ENCODE assay signal across 22 mouse cellular contexts in genomic region chr9:80344451-80345000, GRCm38 (mm10).
DNase-seq lines count a peak whose midpoint lies in the region; ATAC-seq and TF ChIP-seq lines count a peak whose summit lies in the region.
"Had no signal": no experiment of that assay in that cellular context is flagged by ENCODE, and none has a peak within 500 bp of the region (broad histone marks: within the 10 kb centered on the region; RNA-seq: fewer than 3 reads in every experiment).

No protein-coding gene starts in this region.

- no peak overlapping the region for H3K9ac ChIP-seq in midbrain, embryonic 16.5 days (ENCODE audit: low read depth, low read length)
- no peak overlapping the region for H3K9ac ChIP-seq in kidney, embryonic 14.5 days (ENCODE audit: low read depth, low read length)
- H3K9ac ChIP-seq: embryonic facial prominence, embryonic 13.5 days; forebrain, embryonic 12.5 days; hindbrain, embryonic 14.5 days had no signal

- TF ChIP-seq CTCF in gastrocnemius, adult 2 months (IDR thresholded peaks at IDR 0.05) = no peak

- DNase-seq in heart, adult 11 months = peak; percentile 25
- DNase-seq in heart, postnatal 10 days = no peak
- DNase-seq in naive thymus-derived CD4-positive, alpha-beta T cell, adult 2 months (ENCODE audit: low read depth) = peak; percentile 22
- DNase-seq in gastrocnemius, adult 2 months = no peak
- DNase-seq: adrenal gland, postnatal 14 days; B cell, adult 2 months; cerebellum, adult 8-10 months; cerebellum, postnatal 25 days; gastrocnemius, postnatal 25 days; heart, adult 18-20 months; heart, postnatal 14 days; kidney, adult 11 months had no signal

- no peaks in the 10 kb centered on the region for H3K27me3 ChIP-seq in midbrain, embryonic 16.5 days (ENCODE audit: control insufficient read depth, insufficient read depth, low read depth, low read length)
- H3K27me3 ChIP-seq in kidney, embryonic 14.5 days (ENCODE audit: control insufficient read depth, insufficient read depth, low read length) = no peaks in the 10 kb centered on the region
- H3K27me3 ChIP-seq: embryonic facial prominence, embryonic 13.5 days had no signal

- intact Hi-C loops in heart, postnatal 10 days (cut with DNase I) = no loop called here
- intact Hi-C loops in gastrocnemius, adult 2 months (cut with DNase I) = no loop called here

- 89% methylated on average over 6 of the region's 6 CpGs for WGBS in midbrain, embryonic 16.5 days
- WGBS in kidney, embryonic 14.5 days = 89% methylated on average over 6 of the region's 6 CpGs

- H3K4me3 ChIP-seq in midbrain, embryonic 16.5 days (ENCODE audit: low read depth, low read length) = no peak overlapping the region
- H3K4me3 ChIP-seq in gastrocnemius, adult 2 months = no peak overlapping the region
- no peak overlapping the region for H3K4me3 ChIP-seq in kidney, embryonic 14.5 days (ENCODE audit: low read length)
- H3K4me3 ChIP-seq: embryonic facial prominence, embryonic 13.5 days; forebrain, embryonic 12.5 days; heart, embryonic 10.5 days; hindbrain, embryonic 10.5 days had no signal

- ATAC-seq in common myeloid progenitor, adult 5-6 weeks (replicated peaks; ENCODE audit: low read depth, poor library complexity, severe bottlenecking) = peak; percentile 91
- ATAC-seq in inflammation-experienced regulatory T-cells, adult 6 months = peak; percentile 44
- no peak for ATAC-seq in midbrain, embryonic 16.5 days
- ATAC-seq in kidney, embryonic 14.5 days (ENCODE audit: low FRiP score, low TSS enrichment) = no peak
- ATAC-seq: forebrain, embryonic 16.5 days had no signal

- no peak overlapping the region for H3K27ac ChIP-seq in midbrain, embryonic 16.5 days (ENCODE audit: low read length)
- H3K27ac ChIP-seq in gastrocnemius, adult 2 months = no peak overlapping the region
- no peak overlapping the region for H3K27ac ChIP-seq in kidney, embryonic 14.5 days (ENCODE audit: low read depth, low read length)
- H3K27ac ChIP-seq: embryonic facial prominence, embryonic 13.5 days; forebrain, embryonic 12.5 days; heart, embryonic 10.5 days; hindbrain, embryonic 10.5 days; hindbrain, embryonic 14.5 days had no signal

- H3K36me3 ChIP-seq in midbrain, embryonic 16.5 days (ENCODE audit: control insufficient read depth, insufficient read depth, low read length) = no peaks in the 10 kb centered on the region
- no peaks in the 10 kb centered on the region for H3K36me3 ChIP-seq in kidney, embryonic 14.5 days (ENCODE audit: control insufficient read depth, insufficient read depth, low read length)
- H3K36me3 ChIP-seq: embryonic facial prominence, embryonic 13.5 days; forebrain, embryonic 12.5 days; heart, embryonic 10.5 days; hindbrain, embryonic 10.5 days had no signal

- H3K9me3 ChIP-seq in midbrain, embryonic 16.5 days (replicated peaks; ENCODE audit: control insufficient read depth, low read length, poor library complexity, severe bottlenecking) = no peaks in the 10 kb centered on the region
- H3K9me3 ChIP-seq in kidney, embryonic 14.5 days (ENCODE audit: control insufficient read depth, low read length) = no peaks in the 10 kb centered on the region
- H3K9me3 ChIP-seq: embryonic facial prominence, embryonic 13.5 days; forebrain, embryonic 12.5 days; heart, embryonic 10.5 days; hindbrain, embryonic 10.5 days had no signal

- H3K4me2 ChIP-seq in midbrain, embryonic 16.5 days (ENCODE audit: low read length) = no peak overlapping the region
- H3K4me2 ChIP-seq in kidney, embryonic 14.5 days (replicated peaks; ENCODE audit: low read depth, low read length) = no peak overlapping the region
- H3K4me2 ChIP-seq: embryonic facial prominence, embryonic 13.5 days; forebrain, embryonic 12.5 days; hindbrain, embryonic 14.5 days had no signal

- no peaks in the 10 kb centered on the region for H3K4me1 ChIP-seq in midbrain, embryonic 16.5 days (ENCODE audit: control insufficient read depth, insufficient read depth, low read length)
- H3K4me1 ChIP-seq in kidney, embryonic 14.5 days (ENCODE audit: control insufficient read depth, insufficient read depth, low read length) = no peaks in the 10 kb centered on the region
- H3K4me1 ChIP-seq: forebrain, embryonic 12.5 days; heart, embryonic 10.5 days; hindbrain, embryonic 10.5 days had no signal

Comparison
In these comparisons a context has a peak if more than half of its experiments do, and no peak if none do; other contexts are left out.
1. DNase-seq: peak in heart, adult 11 months (single experiment) and naive thymus-derived CD4-positive, alpha-beta T cell, adult 2 months (single experiment); none in heart, postnatal 10 days (0 of 2) and gastrocnemius, adult 2 months (single experiment).
2. ATAC-seq: peak in common myeloid progenitor, adult 5-6 weeks (single experiment) and inflammation-experienced regulatory T-cells, adult 6 months (single experiment); none in midbrain, embryonic 16.5 days (single experiment) and kidney, embryonic 14.5 days (single experiment).